Mouse (Mus musculus) ES-Bruce4 (cell line): ENCODE results near the gene Foxk1. TPM values are rescaled to one million over a fixed set of nuclear protein-coding genes. Genes with fewer than 3 reads are reported as not detected.
A peak's percentile ranks its signal among the peaks of the same experiment; 100 is the strongest.

Experiments used
- H3K27ac ChIP-seq: 2 replicates; pipeline ENCODE4 v1.5.1; 2012; ENCODE audit warnings: low read length, inconsistent platforms; ENCODE audit not compliant: insufficient read depth
- H3K27me3 ChIP-seq: 2 replicates; pipeline ENCODE4 v1.6.1; 2012; ENCODE audit warnings: mild to moderate bottlenecking, low read length, inconsistent platforms; ENCODE audit not compliant: control insufficient read depth, poor library complexity, insufficient read depth, severe bottlenecking
- H3K36me3 ChIP-seq: 2 replicates; pipeline ENCODE4 v1.6.1; 2012; ENCODE audit warnings: inconsistent platforms, mild to moderate bottlenecking, low read length, moderate library complexity; ENCODE audit not compliant: control insufficient read depth, poor library complexity, insufficient read depth, severe bottlenecking
- H3K4me1 ChIP-seq: one replicate; pipeline ENCODE4 v1.8.1; 2011; ENCODE audit warnings: low read length; ENCODE audit not compliant: control insufficient read depth, insufficient read depth
- H3K4me3 ChIP-seq: 2 replicates; pipeline ENCODE4 v1.5.1; 2011; ENCODE audit warnings: low read depth, mild to moderate bottlenecking, low read length
- H3K9ac ChIP-seq: 2 replicates; pipeline ENCODE4 v1.6.1; 2012; ENCODE audit warnings: low read depth, mild to moderate bottlenecking, inconsistent platforms; ENCODE audit not compliant: poor library complexity, severe bottlenecking
- H3K9me3 ChIP-seq: replicated peaks from 2 replicates; pipeline ENCODE4 v1.6.1; 2012; ENCODE audit warnings: mild to moderate bottlenecking, low read length, inconsistent platforms; ENCODE audit not compliant: control insufficient read depth, poor library complexity, insufficient read depth, severe bottlenecking
- CTCF ChIP-seq: IDR thresholded peaks from one replicate; pipeline ENCODE4 v1.8.1; 2011; ENCODE audit warnings: low read depth, low read length
- EP300 ChIP-seq: IDR thresholded peaks from 2 replicates; pipeline ENCODE4 v1.6.1; 2011; ENCODE audit warnings: low read depth, low read length; ENCODE audit not compliant: insufficient read depth
- POLR2A ChIP-seq: IDR thresholded peaks from one replicate; pipeline ENCODE4 v1.8.1; 2011; ENCODE audit warnings: low read length; ENCODE audit not compliant: insufficient read depth
- polyA plus RNA-seq: library from polyadenylated mRNA; stranded (reverse); fragments of >200 nt; gene quantifications from 2 replicates; pipeline ENCODE4 v1.2.4, GENCODE M21; 2011; ENCODE audit warnings: low read depth; ENCODE audit not compliant: missing spikeins, insufficient read depth, insufficient read length

Gene Foxk1
- polyA plus RNA-seq, 1 experiment = 17.7 TPM

DNA sequence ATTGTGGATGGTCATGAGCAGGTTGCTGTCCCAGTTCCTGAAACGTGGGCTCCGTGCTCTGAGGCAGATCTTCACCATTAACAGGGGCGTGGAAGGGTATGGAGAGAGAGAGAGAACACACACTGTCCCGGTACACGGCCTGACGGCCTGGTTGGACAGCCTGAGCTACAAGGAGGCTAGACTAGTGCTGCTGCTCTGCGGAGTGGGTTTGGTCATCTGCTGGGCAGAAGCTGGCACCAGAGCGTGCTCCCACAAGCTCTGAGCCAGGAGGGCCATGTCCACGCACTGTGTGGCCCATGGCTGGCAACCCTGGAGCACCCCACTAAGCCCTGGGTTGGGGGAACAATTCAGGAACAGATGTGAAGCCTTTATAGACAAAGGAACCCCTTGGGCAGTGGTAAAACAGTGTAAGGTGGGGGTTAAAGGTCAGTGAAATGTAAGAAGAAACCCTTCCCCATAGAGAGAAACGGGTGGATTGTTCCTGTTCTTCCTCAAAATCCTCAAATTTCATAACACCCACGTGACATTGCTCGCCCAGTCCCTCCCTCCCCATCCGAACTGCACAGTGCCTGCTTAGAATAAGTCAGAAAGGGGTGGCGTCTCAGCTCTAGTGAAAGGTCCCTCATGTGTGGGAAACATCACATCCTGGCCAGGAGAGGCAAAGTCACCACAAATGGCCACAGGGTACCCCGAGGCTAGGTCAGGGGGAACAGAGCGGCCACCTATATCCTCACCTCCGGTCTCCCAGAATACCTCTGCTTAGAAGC is 57.7 kb downstream of the Foxk1 start:
- no peak for TF ChIP-seq CTCF
- TF ChIP-seq EP300 = no peak
- TF ChIP-seq POLR2A = no peak
- Histone ChIP-seq H3K9me3 (no peaks in the 10 kb centered on the region), H3K36me3 (peaks cover 9% of the 10 kb centered on the region; the same call in 1 of the 2 replicates), H3K27me3 (no peaks in the 10 kb centered on the region), H3K27ac (no peak overlapping the region), H3K4me3 (no peak overlapping the region), H3K9ac (no peak overlapping the region), H3K4me1 (no peaks in the 10 kb centered on the region)

DNA sequence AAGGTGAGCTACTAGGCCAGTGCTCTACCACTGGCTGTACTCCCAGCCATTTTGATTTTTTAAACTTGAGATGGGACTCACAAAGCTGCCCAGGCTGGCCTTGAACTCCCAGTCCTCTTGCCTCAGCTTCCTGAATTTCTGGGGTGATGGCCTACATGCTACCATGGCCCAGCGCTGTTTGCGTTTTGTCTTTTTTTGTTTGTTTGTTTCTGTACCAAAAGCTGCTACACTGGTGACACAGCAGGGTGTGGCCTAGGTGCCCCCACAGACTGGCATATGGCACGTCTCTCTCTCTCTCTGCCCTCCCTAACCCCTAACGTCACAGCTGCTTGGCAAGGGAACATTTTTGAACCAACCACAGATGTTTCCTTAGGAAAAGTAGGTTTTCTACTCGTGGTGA is 58.5 kb downstream of the Foxk1 start:
- Histone ChIP-seq H3K36me3 (peaks cover 9% of the 10 kb centered on the region; the same call in 1 of the 2 replicates), H3K9ac (no peak overlapping the region), H3K9me3 (no peaks in the 10 kb centered on the region), H3K4me1 (peaks cover under 1% of the 10 kb centered on the region), H3K27ac (no peak overlapping the region), H3K27me3 (no peaks in the 10 kb centered on the region), H3K4me3 (no peak overlapping the region)
- TF ChIP-seq EP300 (no peak), CTCF (no peak), POLR2A (no peak)

DNA sequence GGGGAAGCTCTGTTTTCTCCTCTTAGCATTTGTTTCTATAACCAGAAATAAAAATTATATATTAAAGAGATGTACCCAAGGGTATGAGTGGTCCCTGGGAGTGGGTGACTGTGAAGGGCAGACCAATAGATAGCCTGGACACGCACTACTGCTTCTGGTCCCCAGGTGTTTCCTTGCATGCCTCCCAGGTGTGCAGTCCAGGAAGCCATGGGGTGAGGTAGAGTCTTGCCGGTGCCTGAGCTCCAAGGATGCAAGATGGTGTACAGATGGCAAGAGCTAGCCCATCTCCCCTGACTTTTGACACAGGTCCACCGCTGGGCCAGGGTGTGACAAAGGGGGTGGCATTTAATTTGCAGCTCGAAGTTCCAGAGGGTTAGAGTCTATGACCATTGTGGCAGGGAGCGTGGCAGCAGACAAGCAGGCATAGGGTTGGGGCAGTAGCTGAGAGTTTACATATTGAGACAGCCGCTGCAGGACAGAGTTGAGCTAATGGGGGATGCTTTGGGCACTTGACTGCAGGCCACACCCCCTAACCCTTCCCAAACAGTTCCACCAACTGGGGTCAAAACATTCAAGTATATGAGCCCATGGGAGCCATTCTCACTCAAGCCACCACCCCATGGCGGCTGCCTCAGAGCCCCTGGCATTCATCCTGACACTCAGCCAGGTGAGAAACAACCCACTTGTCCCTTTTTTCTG is 60.8 kb downstream of the Foxk1 start:
- H3K4me1 ChIP-seq = peaks cover 2% of the 10 kb centered on the region

DNA sequence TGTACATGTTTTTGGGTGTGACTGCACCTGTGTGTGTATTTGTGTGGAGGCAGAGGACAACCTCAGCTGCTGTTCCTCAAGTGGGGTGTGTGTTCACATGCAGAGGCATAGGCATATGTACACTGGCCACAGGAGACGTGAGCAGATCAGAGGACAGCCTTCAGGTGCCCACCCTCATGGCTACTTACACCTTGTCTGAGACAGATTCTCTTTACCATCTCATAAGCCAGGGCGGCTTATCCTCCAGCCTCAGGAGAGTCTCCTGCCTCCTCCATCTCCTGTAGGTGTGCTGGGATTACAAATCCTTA is 61.3 kb downstream of the Foxk1 start:
- no peak overlapping the region for H3K4me3 ChIP-seq
- H3K27ac ChIP-seq = no peak overlapping the region
- no peak for TF ChIP-seq EP300
- no peaks in the 10 kb centered on the region for H3K9me3 ChIP-seq
- H3K27me3 ChIP-seq = no peaks in the 10 kb centered on the region
- peaks cover 2% of the 10 kb centered on the region for H3K4me1 ChIP-seq
- H3K36me3 ChIP-seq = peaks cover under 1% of the 10 kb centered on the region; the same call in 1 of the 2 replicates
- H3K9ac ChIP-seq = no peak overlapping the region

More for the DNA sequence above, 60.8 kb downstream of the Foxk1 start:
- H3K27me3 ChIP-seq = no peaks in the 10 kb centered on the region
- no peak overlapping the region for H3K4me3 ChIP-seq
- no peaks in the 10 kb centered on the region for H3K9me3 ChIP-seq
- no peaks in the 10 kb centered on the region for H3K36me3 ChIP-seq
- no peak for TF ChIP-seq EP300
- no peak for TF ChIP-seq CTCF
- TF ChIP-seq POLR2A = no peak
- H3K9ac ChIP-seq = no peak overlapping the region
- H3K27ac ChIP-seq = no peak overlapping the region

DNA sequence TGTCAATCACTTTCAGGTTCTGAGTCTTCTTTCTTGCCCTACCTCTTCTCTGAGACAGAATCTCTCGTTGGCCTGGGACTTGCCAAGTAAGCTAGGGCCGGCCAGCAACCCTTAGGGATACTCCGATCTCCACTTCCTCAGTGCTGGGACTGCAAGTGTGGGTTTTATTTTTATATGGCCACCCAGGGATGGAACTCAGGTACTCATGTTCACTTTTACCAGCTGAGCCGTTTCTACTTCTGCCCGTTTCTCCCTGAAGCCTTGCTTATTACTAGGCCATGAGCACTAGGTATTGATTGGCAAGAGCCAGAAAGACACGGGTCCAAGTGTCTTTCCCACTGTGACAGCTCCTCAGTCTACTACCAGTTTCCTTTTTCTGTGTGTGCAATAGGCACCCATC is 61.7 kb downstream of the Foxk1 start:
- H3K4me1 ChIP-seq = peaks cover 2% of the 10 kb centered on the region
- no peak overlapping the region for H3K4me3 ChIP-seq
- no peak overlapping the region for H3K27ac ChIP-seq
- TF ChIP-seq POLR2A (no peak), EP300 (no peak), CTCF (no peak)
- H3K36me3 ChIP-seq = peaks cover 4% of the 10 kb centered on the region; the same call in 1 of the 2 replicates
- H3K9me3 ChIP-seq = no peaks in the 10 kb centered on the region
- H3K9ac ChIP-seq = peak overlapping the region; percentile 6; the same call in 1 of the 2 replicates
- no peaks in the 10 kb centered on the region for H3K27me3 ChIP-seq
